Mouse (Mus musculus) hindbrain, embryonic 11.5 days (tissue): ENCODE data around the gene Uhmk1. TPM values are rescaled to one million over a fixed set of nuclear protein-coding genes. Genes with fewer than 3 reads are reported as not detected.
"Not testable (repeated sequence)": the region's sequence is repeated elsewhere in the genome, so short reads cannot be mapped to it uniquely, and the experiment has no call there.

Experiments used
- ATAC-seq: fragments of 200-750 bp; cut with Nextera tagmentation; 2 replicates; pipeline ENCODE4 v1.8.0; 2017; ENCODE audit warnings: mild to moderate bottlenecking, moderate TSS enrichment, moderate library complexity; ENCODE audit not compliant: low FRiP score
- DNase-seq: peaks from one replicate; pipeline ENCODE4 v3.0.0-alpha.2; 2015; ENCODE audit warnings: low spot score
- H3K27ac ChIP-seq: fragments of 300-500 bp; sonication (generic); 2 replicates; pipeline ENCODE4 v1.5.1; 2014; ENCODE audit warnings: mild to moderate bottlenecking, low read depth, low read length
- H3K27me3 ChIP-seq: fragments of 300-500 bp; sonication (generic); 2 replicates; pipeline ENCODE4 v1.6.1; 2014; ENCODE audit warnings: mild to moderate bottlenecking, low read length, moderate library complexity, mixed read lengths; ENCODE audit not compliant: control insufficient read depth, insufficient read depth
- H3K36me3 ChIP-seq: fragments of 300-500 bp; sonication (generic); 2 replicates; pipeline ENCODE4 v1.6.1; 2014; ENCODE audit warnings: mild to moderate bottlenecking, low read length, moderate library complexity, mixed read lengths; ENCODE audit not compliant: control insufficient read depth, insufficient read depth
- H3K4me1 ChIP-seq: fragments of 300-500 bp; sonication (generic); replicated peaks from 2 replicates; pipeline ENCODE4 v1.6.1; 2014; ENCODE audit warnings: low read length, mixed read lengths; ENCODE audit not compliant: control insufficient read depth, insufficient read depth
- H3K4me2 ChIP-seq: fragments of 300-500 bp; sonication (generic); replicated peaks from 2 replicates; pipeline ENCODE4 v1.6.1; 2014; ENCODE audit warnings: mild to moderate bottlenecking, low read depth, low read length
- H3K4me3 ChIP-seq: fragments of 300-500 bp; sonication (generic); 2 replicates; pipeline ENCODE4 v1.5.1; 2014; ENCODE audit warnings: low read depth, low read length
- H3K9ac ChIP-seq: fragments of 300-500 bp; sonication (generic); 2 replicates; pipeline ENCODE4 v1.6.1; 2014; ENCODE audit warnings: low read depth, low read length
- H3K9me3 ChIP-seq: fragments of 300-500 bp; sonication (generic); 2 replicates; pipeline ENCODE4 v1.6.1; 2016; ENCODE audit warnings: low read length; ENCODE audit not compliant: control insufficient read depth
- WGBS: fragments of 180-500 bp; shearing (Covaris S2); extraction: QIAGEN DNeasy Blood & Tissue Kit; methylation state at CpG from one replicate; pipeline ENCODE4 v1.1.7; 2014; 5-methylcytosine and 5-hydroxymethylcytosine counted together
- polyA plus RNA-seq: library from polyadenylated mRNA; unstranded; fragments of >200 nt; fragmentation: Nextera tagmentation; extraction: Ambion mirVana; gene quantifications from 2 replicates; pipeline ENCODE4 v1.2.1, GENCODE M21; 2014

Uhmk1 gene
- polyA plus RNA-seq, result 13.6 and 16.4 TPM in 2 replicates

DNA sequence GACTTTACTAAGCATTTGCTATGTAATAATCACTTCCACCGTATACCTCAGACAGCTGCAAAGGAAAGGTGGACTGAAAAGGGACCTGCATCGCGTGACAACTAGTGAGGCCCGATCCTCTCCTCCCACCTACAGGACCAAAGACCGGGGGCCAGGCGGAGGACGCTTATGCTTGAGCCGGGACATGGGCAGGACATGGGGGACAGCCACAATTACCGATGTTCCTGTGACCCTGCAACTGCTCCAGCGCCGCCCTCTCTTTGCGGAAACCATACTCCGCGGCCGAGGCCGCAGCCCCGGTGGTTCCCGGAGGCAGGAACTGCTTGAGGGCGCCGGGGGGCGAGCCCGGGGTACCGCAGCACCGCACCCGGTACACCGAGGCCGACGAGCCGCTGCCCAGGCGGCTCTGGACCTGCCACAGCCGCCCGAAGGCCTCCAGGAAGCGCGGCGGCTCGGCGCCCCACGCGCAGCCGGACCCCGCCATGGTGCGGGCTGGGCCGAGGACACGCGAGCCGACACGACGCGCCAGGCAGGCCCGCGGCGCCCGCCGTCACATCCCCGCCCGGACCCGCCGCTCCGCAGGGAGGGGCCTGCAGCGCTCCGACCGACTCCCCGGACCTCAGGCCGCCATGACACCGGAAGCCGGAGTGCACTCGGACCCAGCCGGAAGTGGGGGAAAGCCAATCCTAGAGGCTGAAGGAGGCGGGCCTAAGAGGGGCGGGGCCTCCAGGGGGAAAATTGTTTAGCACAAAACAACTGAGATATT lies at the start of gene Uhmk1:
Gene Uhmk1, minus strand, starts transcription at position 641 of the 766 bp plus-strand sequence.
- H3K27ac ChIP-seq, result peak within 1 kb of the TSS; percentile 74; the same call in 1 of the 2 replicates
- under 1% methylated on average over 70 of the region's 70 CpGs for WGBS
- ATAC-seq, result peak; percentile 99

DNA sequence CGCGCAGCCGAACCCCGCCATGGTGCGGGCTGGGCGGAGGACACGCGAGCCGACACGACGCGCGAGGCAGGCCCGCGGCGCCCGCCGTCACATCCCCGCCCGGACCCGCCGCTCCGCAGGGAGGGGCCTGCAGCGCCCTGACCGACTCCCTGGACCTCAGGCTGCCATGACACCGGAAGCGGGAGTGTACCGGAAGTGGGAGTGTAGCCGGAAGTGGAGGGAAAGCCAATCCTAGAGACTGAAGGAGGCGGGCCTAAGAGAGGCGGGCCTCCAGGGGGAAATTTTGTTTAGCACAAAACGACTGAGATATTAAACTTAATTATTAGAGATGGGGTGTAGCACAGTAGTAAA lies 40.3 kb upstream of the Uhmk1 start:
- Histone ChIP-seq H3K36me3 (no peaks in the 10 kb centered on the region), H3K9ac (peak overlapping the region; percentile 87), H3K4me2 (peak overlapping the region; percentile 65), H3K27me3 (no peaks in the 10 kb centered on the region), H3K27ac (no peak overlapping the region), H3K9me3 (no peaks in the 10 kb centered on the region), H3K4me1 (no peaks in the 10 kb centered on the region), H3K4me3 (peak overlapping the region; percentile 82)
- peak; percentile 100 for ATAC-seq
- DNase-seq, result peak; percentile 89
- WGBS, result 3% methylated on average over 28 of the region's 32 CpGs

More for the DNA sequence above, at the start of gene Uhmk1:
- peak within 1 kb of the TSS; percentile 94 for H3K9ac ChIP-seq
- H3K4me3 ChIP-seq, result peak within 1 kb of the TSS; percentile 94
- peak within 1 kb of the TSS; percentile 42 for H3K4me2 ChIP-seq
- H3K4me1 ChIP-seq, result no peaks in the 10 kb centered on the region
- no peaks in the 10 kb centered on the region for H3K9me3 ChIP-seq
- DNase-seq, result peak; percentile 92
- H3K27me3 ChIP-seq, result 0 out of 2 replicates have a peak, but pooled peaks cover 2% of the 10 kb centered on the region
- no peaks in the 10 kb centered on the region for H3K36me3 ChIP-seq

DNA sequence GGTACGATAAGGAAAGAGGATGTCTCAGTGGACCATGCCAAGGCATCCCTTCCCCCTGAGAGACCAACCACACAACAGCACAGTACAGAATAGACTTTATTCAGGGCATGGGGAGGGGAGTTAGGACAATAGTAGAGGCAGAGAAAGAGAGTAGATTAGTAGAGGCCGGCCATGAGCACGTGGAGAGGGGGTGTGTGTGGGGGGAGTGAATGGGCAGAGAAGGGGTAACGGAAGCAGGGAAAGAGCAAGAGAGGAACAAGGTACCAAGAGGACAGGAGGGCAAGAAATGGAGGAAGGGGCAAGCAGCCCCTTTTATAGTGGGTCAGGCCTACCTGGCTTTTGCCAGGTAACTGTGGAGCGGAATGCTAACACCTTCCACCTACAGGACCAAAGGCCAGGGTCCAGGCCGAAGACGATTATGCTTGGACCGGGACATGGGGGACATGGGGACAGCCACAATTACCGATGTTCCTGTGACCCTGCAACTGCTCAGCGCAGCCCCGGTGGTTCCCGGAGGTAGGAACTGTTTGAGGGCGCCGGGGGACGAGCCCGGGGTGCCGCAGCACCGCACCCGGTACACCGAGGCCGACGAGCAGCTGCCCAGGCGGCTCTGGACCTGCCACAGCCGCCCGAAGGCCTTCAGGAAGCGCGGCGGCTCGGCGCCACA lies 39.8 kb upstream of the Uhmk1 start:
- no peaks in the 10 kb centered on the region for H3K9me3 ChIP-seq
- DNase-seq (no peak), ATAC-seq (peak; percentile 87)
- H3K27me3 ChIP-seq, result no peaks in the 10 kb centered on the region
- WGBS, result 30% methylated on average over 30 of the region's 30 CpGs
- peak overlapping the region; percentile 65 for H3K4me2 ChIP-seq
- no peaks in the 10 kb centered on the region for H3K4me1 ChIP-seq
- peak overlapping the region; percentile 82 for H3K4me3 ChIP-seq
- H3K9ac ChIP-seq, result peak overlapping the region; percentile 87
- H3K36me3 ChIP-seq, result no peaks in the 10 kb centered on the region
- no peak overlapping the region for H3K27ac ChIP-seq

DNA sequence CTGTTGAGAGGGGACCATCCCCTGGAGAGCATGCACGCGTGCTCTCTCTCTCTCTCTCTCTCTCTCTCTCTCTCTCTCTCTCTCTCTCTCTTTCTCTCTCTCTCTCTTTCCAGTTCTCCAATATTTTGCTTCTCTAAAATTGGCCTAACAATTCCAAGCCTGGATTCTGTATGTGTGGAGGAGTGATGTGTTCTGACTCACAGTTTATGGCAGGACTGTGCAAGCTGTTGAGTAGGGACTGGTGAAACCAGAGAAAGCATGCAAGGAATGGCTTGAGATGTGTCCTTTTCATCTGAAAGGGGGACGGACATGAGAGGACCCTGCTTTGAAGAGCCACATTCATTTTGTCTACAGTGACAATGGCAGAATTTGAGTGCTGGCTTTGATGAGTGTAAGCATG lies 29.8 kb upstream of the Uhmk1 start:
- 84% methylated on average over 3 of the region's 3 CpGs for whole genome bisulfite sequencing
- no peak for ATAC-seq
- no peak overlapping the region for H3K4me3 ChIP-seq

DNA sequence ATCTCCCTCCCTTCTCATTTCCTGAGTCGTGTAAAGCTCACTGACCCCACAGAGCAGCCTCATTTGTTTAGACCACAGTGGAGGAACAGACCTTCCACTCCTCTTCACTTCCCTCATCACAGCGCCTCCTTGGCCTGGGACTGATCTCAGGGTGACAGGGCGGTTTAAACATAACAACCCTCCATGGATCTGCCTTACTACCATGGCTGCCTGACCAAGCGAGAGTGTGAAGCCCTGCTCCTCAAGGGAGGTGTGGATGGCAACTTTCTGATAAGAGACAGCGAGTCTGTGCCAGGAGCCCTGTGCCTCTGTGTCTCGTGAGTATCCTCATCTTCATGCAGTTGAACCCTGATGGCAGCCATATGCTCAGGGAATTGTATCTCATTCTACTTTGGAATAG lies 17.5 kb upstream of the Uhmk1 start, which contains the start of gene Sh2d1b2:
Gene Sh2d1b2, plus strand, starts transcription at position 62 of the 400 bp plus-strand sequence.
- H3K36me3 ChIP-seq, H3K27me3 ChIP-seq, H3K9me3 ChIP-seq, ATAC-seq, H3K27ac ChIP-seq, H3K9ac ChIP-seq, DNase-seq, H3K4me2 ChIP-seq, H3K4me3 ChIP-seq, H3K4me1 ChIP-seq: not testable (repeated sequence)
- WGBS, result 84% methylated on average over 5 of the region's 6 CpGs

More for the DNA sequence above, 29.8 kb upstream of the Uhmk1 start:
- no peaks in the 10 kb centered on the region for H3K27me3 ChIP-seq
- H3K9ac ChIP-seq, result no peak overlapping the region
- H3K27ac ChIP-seq, result no peak overlapping the region
- DNase-seq, result no peak
- H3K9me3 ChIP-seq, result no peaks in the 10 kb centered on the region
- H3K36me3 ChIP-seq, result no peaks in the 10 kb centered on the region
- no peak overlapping the region for H3K4me2 ChIP-seq
- H3K4me1 ChIP-seq, result no peaks in the 10 kb centered on the region

DNA sequence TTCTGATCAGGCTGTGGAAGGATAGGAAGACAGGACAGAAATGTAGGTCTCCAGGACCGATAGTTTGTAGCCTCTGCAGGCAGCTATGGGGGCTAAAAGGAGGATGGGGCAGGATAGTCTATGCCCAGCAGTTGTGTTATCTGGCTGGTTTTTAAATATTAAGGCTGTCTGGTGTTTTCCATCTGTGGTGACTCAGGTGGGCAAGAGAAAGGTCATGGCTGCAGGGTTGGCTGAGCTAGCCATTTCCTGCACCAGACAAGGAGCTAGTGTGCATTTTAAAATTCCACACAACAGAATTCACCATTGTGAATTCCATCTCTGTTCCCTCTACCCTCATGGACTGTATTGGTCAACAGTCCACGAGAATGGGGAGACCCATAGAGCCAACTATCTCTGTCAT lies 8.1 kb upstream of the Uhmk1 start:
- H3K36me3 ChIP-seq, result no peaks in the 10 kb centered on the region
- 86% methylated on average over 2 of the region's 2 CpGs for WGBS
- no peak overlapping the region for H3K27ac ChIP-seq
- no peaks in the 10 kb centered on the region for H3K9me3 ChIP-seq
- no peaks in the 10 kb centered on the region for H3K27me3 ChIP-seq
- no peaks in the 10 kb centered on the region for H3K4me1 ChIP-seq
- H3K4me2 ChIP-seq, result no peak overlapping the region
- DNase-seq (no peak), ATAC-seq (no peak)
- H3K9ac ChIP-seq, result no peak overlapping the region
- no peak overlapping the region for H3K4me3 ChIP-seq

DNA sequence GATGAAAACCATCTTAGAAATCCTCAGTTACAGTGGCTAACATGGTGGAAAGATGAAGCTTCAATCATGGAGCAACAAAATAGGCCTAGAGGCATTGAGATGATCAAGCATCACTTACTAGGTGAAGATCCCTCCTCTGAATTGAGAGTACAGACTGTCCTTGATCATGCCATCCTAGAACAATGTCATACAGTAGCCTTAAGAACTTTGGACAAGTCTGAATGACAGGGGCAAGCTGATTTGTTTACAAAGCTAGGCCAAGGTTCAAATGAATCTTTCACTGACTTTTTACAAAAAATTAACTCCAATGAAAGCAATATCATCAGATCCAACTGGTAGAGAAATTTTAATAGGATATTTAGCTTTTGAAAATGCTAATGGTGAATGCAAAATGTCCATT lies 5.2 kb upstream of the Uhmk1 start:
- Histone ChIP-seq H3K4me1 (no peaks in the 10 kb centered on the region), H3K9me3 (no peaks in the 10 kb centered on the region), H3K9ac (no peak overlapping the region), H3K4me3 (no peak overlapping the region), H3K27me3 (0 out of 2 replicates have a peak, but pooled peaks cover 2% of the 10 kb centered on the region), H3K36me3 (no peaks in the 10 kb centered on the region), H3K4me2 (no peak overlapping the region), H3K27ac (no peak overlapping the region)
- DNase-seq, result no peak
- ATAC-seq, result no peak

DNA sequence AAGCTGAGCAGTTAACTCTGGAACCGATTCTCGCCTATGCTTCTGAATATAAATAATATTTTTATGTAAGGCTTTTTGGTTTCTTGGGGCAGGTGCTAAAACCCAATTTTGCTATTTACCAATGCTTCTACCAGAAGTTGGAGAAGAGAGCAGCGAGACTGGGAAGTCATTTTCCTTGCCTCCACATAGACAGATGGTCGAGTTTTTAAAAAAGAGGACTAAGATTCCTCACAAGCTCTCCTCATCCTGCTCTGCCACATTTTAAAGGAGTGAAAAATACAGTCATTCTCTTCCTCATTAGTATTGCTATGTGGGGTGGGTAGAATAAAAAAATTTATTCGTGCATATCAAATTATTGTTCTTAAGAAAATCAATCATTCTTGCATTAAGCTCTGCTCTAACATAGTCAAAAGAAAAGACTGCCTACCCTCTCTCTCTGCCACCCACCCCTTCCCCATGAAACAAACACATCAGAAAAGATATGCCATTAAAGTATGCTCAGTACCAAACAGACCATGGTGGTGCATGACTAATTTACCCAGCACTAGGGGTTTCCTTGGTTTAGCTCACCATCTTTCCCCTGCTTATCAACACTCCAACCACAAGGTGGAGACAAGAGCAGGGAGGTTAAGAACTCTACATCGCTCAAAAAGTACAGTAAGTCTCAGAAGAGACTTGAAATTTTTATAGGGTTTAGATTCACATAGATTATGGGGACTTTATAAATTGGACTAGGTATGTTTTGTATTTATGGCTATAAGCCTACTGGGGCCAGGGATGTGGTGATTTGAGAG lies 3.1 kb upstream of the Uhmk1 start:
- Histone ChIP-seq H3K36me3 (no peaks in the 10 kb centered on the region), H3K27ac (no peak overlapping the region), H3K4me2 (no peak overlapping the region), H3K9ac (no peak overlapping the region), H3K9me3 (no peaks in the 10 kb centered on the region), H3K4me1 (no peaks in the 10 kb centered on the region), H3K4me3 (no peak overlapping the region), H3K27me3 (0 out of 2 replicates have a peak, but pooled peaks cover 2% of the 10 kb centered on the region)
- DNase-seq (peak; percentile 37), ATAC-seq (no peak)
- WGBS, result 81% methylated on average over 6 of the region's 6 CpGs
